Mouse (Mus musculus) myocyte (in vitro differentiated cells): Measurements from ENCODE around the gene Ms4a2.

Experiments
- E2F4 ChIP-seq: IDR thresholded peaks from one replicate; pipeline ENCODE4 v1.6.1; 2011; ENCODE audit warnings: mild to moderate bottlenecking, control low read depth, moderate library complexity; ENCODE audit not compliant: insufficient read depth
- MYOD1 ChIP-seq, 3 experiments: IDR thresholded peaks; one replicate each; pipeline ENCODE4 v1.6.1; 2011; ENCODE audit warnings: control low read depth in 2 of 3, low read depth in 2 of 3, mild to moderate bottlenecking in 2 of 3, moderate library complexity in 1 of 3; ENCODE audit not compliant: insufficient read length in 2 of 3, control insufficient read depth in 1 of 3
- POLR2A ChIP-seq: IDR thresholded peaks from one replicate; pipeline ENCODE4 v1.6.1; 2011; ENCODE audit warnings: low read depth, mild to moderate bottlenecking, control low read depth, moderate library complexity; ENCODE audit not compliant: insufficient read length
- POLR2AphosphoS2 ChIP-seq: IDR thresholded peaks from one replicate; pipeline ENCODE4 v1.6.1; 2011; ENCODE audit warnings: low read depth, control low read depth; ENCODE audit not compliant: insufficient read length
- TCF3 ChIP-seq: IDR thresholded peaks from one replicate; pipeline ENCODE4 v1.6.1; 2011; ENCODE audit warnings: low read depth, control low read depth; ENCODE audit not compliant: insufficient read length

DNA sequence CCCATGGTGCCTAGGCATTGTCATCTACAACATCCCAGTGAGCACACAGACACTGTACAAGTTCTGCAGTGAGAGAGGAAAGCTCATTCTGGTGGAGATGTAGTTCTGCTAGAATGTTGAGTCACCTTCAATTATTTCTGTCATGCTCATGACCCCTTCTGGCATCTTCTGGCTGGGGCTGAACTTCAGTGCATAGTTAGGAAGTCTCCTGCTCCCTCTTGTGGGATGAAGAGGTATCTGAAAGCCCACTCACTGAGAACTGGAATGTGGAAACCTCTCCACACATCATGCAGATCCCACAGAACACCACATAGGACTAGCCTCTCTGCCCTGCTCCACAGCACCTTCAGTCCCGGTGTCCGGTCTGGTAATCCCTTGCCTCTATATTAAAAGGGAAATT lies 21.5 kb downstream of the Ms4a2 start:
- no peak for TF ChIP-seq POLR2AphosphoS2
- no peak for TF ChIP-seq MYOD1 (IDR thresholded peaks at IDR 0.05; ENCODE audit: control insufficient read depth in 1 of 3, insufficient read length in 2 of 3, low read depth in 2 of 3)
- TF ChIP-seq POLR2A, result no peak
- TF ChIP-seq E2F4, result no peak
- TF ChIP-seq TCF3, result no peak
